Mouse (Mus musculus) left cerebral cortex, adult 2 months (tissue): ENCODE measurements at regions not wholly inside any gene's neighbourhood (a gene's known extent, or its start where the extent isn't known, plus 50 kb on each side); places are given as distances from the start of the nearest gene placed in this dataset.
A peak's percentile ranks its signal among the peaks of the same experiment; 100 is the strongest.

Experiments used
- DNase-seq, 2 experiments: peaks; one replicate each; pipeline ENCODE4 v3.0.0; 2021 to 2022; ENCODE audit warnings: low spot score in 2 of 2, mixed read lengths in 1 of 2; ENCODE audit errors: extremely low spot score in 1 of 2
- H3K27ac ChIP-seq: fragments of 200-600 bp; 2 replicates; pipeline ENCODE4 v1.8.1; 2022
- H3K4me3 ChIP-seq: fragments of 200-600 bp; 2 replicates; pipeline ENCODE4 v1.8.1; 2022
- CTCF ChIP-seq: fragments of 200-600 bp; IDR thresholded peaks from 2 replicates; pipeline ENCODE4 v1.8.1; 2022; ENCODE audit warnings: antibody characterized with exemption, mild to moderate bottlenecking, moderate library complexity
- intact Hi-C: fragments of 180-260 bp; cut with DNase I; formaldehyde crosslinking; loops from one replicate; pipeline ENCODE4 v1.15.1; 2025

- no peak for DNase-seq
- no peak overlapping the region for H3K4me3 ChIP-seq
- intact Hi-C loops, result no loop called here
- no peak for TF ChIP-seq CTCF
- no peak overlapping the region for H3K27ac ChIP-seq
Measured at GRCm38 (mm10) chr2:131757183-131757903, 102.2 kb downstream of the Erv3 start.

- TF ChIP-seq CTCF, result no peak
- Histone ChIP-seq H3K27ac (no peak overlapping the region), H3K4me3 (no peak overlapping the region)
- intact Hi-C loops, result no loop called here
- no peak for DNase-seq
Measured at GRCm38 (mm10) chr2:131755107-131755506, 104.4 kb downstream of the Erv3 start.

GRCm38 (mm10) chr2:131753436-131753835 lies 106.1 kb downstream of the Erv3 start:
- H3K27ac ChIP-seq, result no peak overlapping the region
- H3K4me3 ChIP-seq, result no peak overlapping the region
- TF ChIP-seq CTCF, result no peak
- DNase-seq, result no peak
- intact Hi-C loops, result no loop called here

- Histone ChIP-seq H3K27ac (no peak overlapping the region), H3K4me3 (no peak overlapping the region)
- intact Hi-C loops, result no loop called here
- no peak for TF ChIP-seq CTCF
- no peak for DNase-seq
Measured at GRCm38 (mm10) chr2:131750679-131751078, 108.9 kb downstream of the Erv3 start.

GRCm38 (mm10) chr2:131750206-131750605 lies 109.3 kb downstream of the Erv3 start:
- no peak for TF ChIP-seq CTCF
- H3K27ac ChIP-seq, result no peak overlapping the region
- no peak for DNase-seq
- intact Hi-C loops, result no loop called here
- H3K4me3 ChIP-seq, result no peak overlapping the region

- no peak for DNase-seq
- no peak for TF ChIP-seq CTCF
- Histone ChIP-seq H3K4me3 (no peak overlapping the region), H3K27ac (no peak overlapping the region)
- intact Hi-C loops, result no loop called here
Measured at GRCm38 (mm10) chr2:131749746-131750145, 109.8 kb downstream of the Erv3 start.

- TF ChIP-seq CTCF, result no peak
- H3K27ac ChIP-seq, result peak overlapping the region; percentile 70
- H3K4me3 ChIP-seq, result no peak overlapping the region
- DNase-seq, result peak; percentile 65 to 71
- intact Hi-C loops, result loop anchor here (1.0 kb wide), 2 partner anchors 50 to 76 kb away; no protein-coding TSS in a partner anchor
Measured at GRCm38 (mm10) chr2:131748791-131749190, 110.8 kb downstream of the Erv3 start.

DNA sequence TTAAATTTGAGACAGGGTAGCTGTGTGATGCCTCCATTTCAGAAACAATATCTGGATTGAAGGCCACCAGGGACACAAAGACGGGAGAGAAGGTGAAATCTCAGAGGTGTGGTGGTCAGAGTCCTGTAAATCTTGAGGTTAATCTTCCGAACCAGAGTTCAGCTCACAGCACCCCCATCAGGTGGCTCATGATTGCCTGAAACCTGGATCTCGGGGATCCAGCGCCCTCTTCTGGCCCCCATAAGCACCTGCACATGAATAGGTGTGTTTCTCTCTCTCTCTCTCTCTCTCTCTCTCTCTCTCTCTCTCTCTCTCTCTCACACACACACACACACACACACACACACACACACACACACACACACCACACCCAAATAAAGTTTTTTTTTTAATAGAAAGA lies 111.8 kb downstream of the Erv3 start:
- no peak overlapping the region for H3K4me3 ChIP-seq
- H3K27ac ChIP-seq, result no peak overlapping the region
- no peak; the same call in 1 of the 2 replicates for TF ChIP-seq CTCF
- intact Hi-C loops, result loop anchor here (1.0 kb wide), 2 partner anchors 49 to 75 kb away; no protein-coding TSS in a partner anchor
- DNase-seq, result no peak

DNA sequence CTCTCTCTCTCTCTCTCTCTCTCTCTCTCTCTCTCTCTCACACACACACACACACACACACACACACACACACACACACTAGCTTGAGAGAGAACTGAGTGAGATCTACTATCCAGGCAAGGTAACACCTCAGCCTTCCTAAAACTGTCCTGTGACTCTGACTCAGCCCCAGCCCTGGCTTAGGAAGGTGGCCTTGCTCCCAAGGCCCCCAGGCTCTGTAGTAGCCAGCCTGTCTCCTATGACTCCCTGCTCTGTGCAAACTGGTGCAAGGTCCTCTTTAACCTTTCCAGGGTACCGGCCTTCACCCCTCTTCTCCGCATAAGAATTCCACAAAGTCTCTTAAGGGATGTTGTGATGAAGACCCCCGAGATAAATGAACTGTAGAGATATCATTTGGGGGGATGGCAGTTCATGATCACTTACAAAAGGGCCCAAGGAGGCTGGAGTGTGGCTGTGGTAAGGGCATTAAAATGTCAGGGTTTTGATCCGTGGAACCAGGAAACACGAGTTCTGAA lies 114.1 kb downstream of the Erv3 start:
- no peak for TF ChIP-seq CTCF
- no peak for DNase-seq
- Histone ChIP-seq H3K4me3 (no peak overlapping the region), H3K27ac (no peak overlapping the region)
- intact Hi-C loops, result no loop called here

GRCm38 (mm10) chr2:131744957-131745356 lies 114.6 kb downstream of the Erv3 start:
- no peak for DNase-seq
- intact Hi-C loops, result no loop called here
- TF ChIP-seq CTCF, result no peak
- Histone ChIP-seq H3K4me3 (no peak overlapping the region), H3K27ac (no peak overlapping the region)

- TF ChIP-seq CTCF, result no peak
- DNase-seq, result peak in 1 of 2 experiments; percentile 24
- Histone ChIP-seq H3K4me3 (no peak overlapping the region), H3K27ac (no peak overlapping the region)
- intact Hi-C loops, result no loop called here
Measured at GRCm38 (mm10) chr2:131740456-131740855, 119.1 kb downstream of the Erv3 start.

DNA sequence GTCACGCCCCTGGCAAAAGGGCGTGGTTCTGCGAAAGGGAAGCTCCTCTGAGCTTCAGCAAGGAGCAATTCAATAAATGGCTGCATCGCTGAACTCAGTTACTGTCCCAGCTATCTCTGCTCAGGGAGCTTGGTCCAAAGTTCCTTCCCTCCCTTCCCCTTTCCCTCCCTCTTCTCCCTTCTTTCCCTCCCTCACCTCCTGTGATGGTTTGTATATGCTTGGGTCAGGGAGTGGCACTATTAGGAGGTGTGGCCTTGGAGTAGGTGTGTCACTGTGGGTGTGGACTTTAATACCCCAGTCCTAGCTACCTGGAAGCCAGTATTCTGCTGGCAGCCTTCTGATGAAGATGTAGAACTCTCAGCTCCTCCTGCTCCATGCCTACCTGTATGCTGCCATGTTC lies 120.5 kb downstream of the Erv3 start:
- DNase-seq, result no peak
- TF ChIP-seq CTCF, result no peak
- Histone ChIP-seq H3K27ac (no peak overlapping the region), H3K4me3 (no peak overlapping the region)
- intact Hi-C loops, result no loop called here
